ENCODE assay signal across 14 mouse cellular contexts in genomic region chr10:19692332-19692731, GRCm38 (mm10). TPM values are rescaled to one million over a fixed set of nuclear protein-coding genes. Genes with fewer than 3 reads are reported as not detected.
DNase-seq lines count a peak whose midpoint lies in the region; ATAC-seq and TF ChIP-seq lines count a peak whose summit lies in the region.
"Had no signal": no experiment of that assay in that cellular context is flagged by ENCODE, and none has a peak within 500 bp of the region (broad histone marks: within the 10 kb centered on the region; RNA-seq: fewer than 3 reads in every experiment).

No protein-coding gene starts in this region.

- H3K9ac ChIP-seq in liver, embryonic 11.5 days (ENCODE audit: low read depth, low read length) = no peak overlapping the region
- no peak overlapping the region for H3K9ac ChIP-seq in liver, embryonic 15.5 days
- no peak overlapping the region for H3K9ac ChIP-seq in hindbrain, postnatal 0 days (replicated peaks; ENCODE audit: low read length)
- H3K9ac ChIP-seq: limb, embryonic 12.5 days; neural tube, embryonic 15.5 days had no signal

- no peaks in the 10 kb centered on the region for H3K4me1 ChIP-seq in liver, embryonic 11.5 days (replicated peaks; ENCODE audit: control insufficient read depth, insufficient read depth, low read length)
- H3K4me1 ChIP-seq in liver, embryonic 15.5 days (replicated peaks) = peaks cover 3% of the 10 kb centered on the region
- no peaks in the 10 kb centered on the region for H3K4me1 ChIP-seq in hindbrain, postnatal 0 days (ENCODE audit: insufficient read depth, low read length)
- H3K4me1 ChIP-seq: limb, embryonic 12.5 days; neural tube, embryonic 15.5 days had no signal

- no peak for DNase-seq in liver, embryonic 11.5 days (ENCODE audit: low spot score)
- no peak for DNase-seq in liver
- peak; percentile 57 for DNase-seq in thymus, postnatal 25 days
- DNase-seq in thymus, postnatal 0 days (ENCODE audit: low spot score) = no peak
- no peak for DNase-seq in adrenal gland, adult 8-10 months
- no peak for DNase-seq in hindbrain, postnatal 0 days (ENCODE audit: low spot score)

- H3K4me2 ChIP-seq in liver, embryonic 11.5 days = peak overlapping the region; percentile 38; the same call in 1 of the 2 replicates
- H3K4me2 ChIP-seq in liver, embryonic 15.5 days = peak overlapping the region; percentile 27
- H3K4me2 ChIP-seq in hindbrain, postnatal 0 days (ENCODE audit: low read depth, low read length) = no peak overlapping the region
- H3K4me2 ChIP-seq: limb, embryonic 12.5 days; neural tube, embryonic 15.5 days had no signal

- 70% methylated on average over 7 of the region's 7 CpGs for WGBS in liver, embryonic 11.5 days
- WGBS in liver, embryonic 15.5 days (ENCODE audit: insufficient replicate concordance) = 45% methylated on average over 7 of the region's 7 CpGs
- 89% methylated on average over 7 of the region's 7 CpGs for WGBS in hindbrain, postnatal 0 days

- no peaks in the 10 kb centered on the region for H3K27me3 ChIP-seq in liver, embryonic 11.5 days (replicated peaks; ENCODE audit: control insufficient read depth, insufficient read depth, low read length)
- H3K27me3 ChIP-seq in liver, embryonic 15.5 days = no peaks in the 10 kb centered on the region
- H3K27me3 ChIP-seq in hindbrain, postnatal 0 days (ENCODE audit: insufficient read depth, low read length) = no peaks in the 10 kb centered on the region
- H3K27me3 ChIP-seq: limb, embryonic 12.5 days; neural tube, embryonic 15.5 days had no signal

- ATAC-seq in liver, embryonic 11.5 days (replicated peaks; ENCODE audit: low FRiP score) = no peak
- ATAC-seq in liver, embryonic 15.5 days (ENCODE audit: insufficient read depth) = no peak
- ATAC-seq in hindbrain, postnatal 0 days = no peak
- ATAC-seq: forebrain, embryonic 14.5 days had no signal

- H3K4me3 ChIP-seq in liver, embryonic 11.5 days (ENCODE audit: low read depth, low read length) = no peak overlapping the region
- H3K4me3 ChIP-seq in liver, embryonic 15.5 days (replicated peaks) = no peak overlapping the region
- no peak overlapping the region for H3K4me3 ChIP-seq in hindbrain, postnatal 0 days (ENCODE audit: low read length)
- H3K4me3 ChIP-seq: layer of hippocampus, adult 2 months; left cerebral cortex, adult 2 months; limb, embryonic 12.5 days; neural tube, embryonic 15.5 days had no signal

- H3K36me3 ChIP-seq in liver, embryonic 11.5 days (ENCODE audit: control insufficient read depth, insufficient read depth, low read length) = no peaks in the 10 kb centered on the region
- H3K36me3 ChIP-seq in liver, embryonic 15.5 days (replicated peaks) = no peaks in the 10 kb centered on the region
- H3K36me3 ChIP-seq in hindbrain, postnatal 0 days (ENCODE audit: insufficient read depth, low read length) = no peaks in the 10 kb centered on the region
- H3K36me3 ChIP-seq: limb, embryonic 12.5 days; neural tube, embryonic 15.5 days had no signal

- no peak for TF ChIP-seq CTCF in hindbrain, postnatal 0 days (IDR thresholded peaks at IDR 0.05; ENCODE audit: low read depth)

- no peaks in the 10 kb centered on the region for H3K9me3 ChIP-seq in liver, embryonic 11.5 days (ENCODE audit: control insufficient read depth, low read length)
- no peaks in the 10 kb centered on the region for H3K9me3 ChIP-seq in liver, embryonic 15.5 days (replicated peaks)
- H3K9me3 ChIP-seq in hindbrain, postnatal 0 days (ENCODE audit: low read length) = no peaks in the 10 kb centered on the region
- H3K9me3 ChIP-seq: limb, embryonic 12.5 days; neural tube, embryonic 15.5 days had no signal

- H3K27ac ChIP-seq in liver, embryonic 11.5 days (ENCODE audit: low read depth, low read length) = no peak overlapping the region
- peak overlapping the region; percentile 38 for H3K27ac ChIP-seq in liver, embryonic 15.5 days (replicated peaks)
- no peak overlapping the region for H3K27ac ChIP-seq in hindbrain, postnatal 0 days
- H3K27ac ChIP-seq: layer of hippocampus, adult 2 months; left cerebral cortex, adult 2 months; limb, embryonic 12.5 days; neural tube, embryonic 15.5 days; stomach, postnatal 0 days had no signal

RNA-seq across cellular contexts. Expression of gene Il20ra, which starts 20.0 kb away (rescaled TPM):
- 0.52 and 0.66 TPM in 2 replicates for polyA plus RNA-seq in liver, embryonic 11.5 days (2014; fragmentation: Nextera tagmentation; extraction: Ambion mirVana)
- polyA plus RNA-seq in thymus, postnatal 0 days (2015; fragmentation: Nextera tagmentation; extraction: Ambion mirVana) = 0.60 and 1.1 TPM in 2 replicates
- polyA plus RNA-seq in liver, embryonic 15.5 days (2015; fragmentation: Nextera tagmentation; extraction: Ambion mirVana) = 0.05 and 0.07 TPM in 2 replicates
- total RNA-seq in adrenal gland, adult 8-10 months (2022) = 1 to 10 TPM; 3.2 to 7.0 (median 5.5) TPM
- total RNA-seq in hindbrain, postnatal 0 days (2014; rRNA removed) = 0.11 and 1.1 TPM in 2 replicates
- polyA plus RNA-seq in hindbrain, postnatal 0 days (2015; fragmentation: Nextera tagmentation; extraction: Ambion mirVana) = 0.67 and 0.71 TPM in 2 replicates
- total RNA-seq: heart, postnatal 4 days; layer of hippocampus, adult 2 months had no signal
- polyA plus RNA-seq: forebrain, embryonic 14.5 days had no signal
